Mouse (Mus musculus) right cerebral cortex, postnatal 14 days (tissue): ENCODE data around the gene Babam2.
"Not testable (repeated sequence)": the region's sequence is repeated elsewhere in the genome, so short reads cannot be mapped to it uniquely, and the experiment has no call there.

ENCODE experiments used
- DNase-seq: peaks from one replicate; pipeline ENCODE4 v3.0.0; 2022

Gene Babam2

DNA sequence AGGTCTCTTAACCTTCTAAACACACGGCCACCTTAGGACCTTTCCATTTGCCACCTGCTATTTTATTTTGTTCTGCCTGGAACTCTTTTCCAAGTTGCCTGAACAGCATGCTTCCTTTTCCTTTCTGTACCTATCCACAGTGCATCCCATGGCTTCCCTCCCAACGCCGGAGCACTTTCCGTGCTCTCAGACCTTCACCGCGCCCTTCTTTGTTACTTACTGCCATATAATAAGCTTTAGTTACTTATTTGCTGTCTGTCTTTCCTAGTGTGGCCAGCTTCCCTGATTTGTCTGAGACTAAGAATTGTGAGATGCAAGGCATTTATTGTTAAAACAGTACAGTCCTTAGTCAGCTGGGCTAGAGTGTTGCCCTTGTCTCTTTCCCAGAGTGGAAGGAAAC is 94.9 kb downstream of the Babam2 start:
- DNase-seq = no peak

DNA sequence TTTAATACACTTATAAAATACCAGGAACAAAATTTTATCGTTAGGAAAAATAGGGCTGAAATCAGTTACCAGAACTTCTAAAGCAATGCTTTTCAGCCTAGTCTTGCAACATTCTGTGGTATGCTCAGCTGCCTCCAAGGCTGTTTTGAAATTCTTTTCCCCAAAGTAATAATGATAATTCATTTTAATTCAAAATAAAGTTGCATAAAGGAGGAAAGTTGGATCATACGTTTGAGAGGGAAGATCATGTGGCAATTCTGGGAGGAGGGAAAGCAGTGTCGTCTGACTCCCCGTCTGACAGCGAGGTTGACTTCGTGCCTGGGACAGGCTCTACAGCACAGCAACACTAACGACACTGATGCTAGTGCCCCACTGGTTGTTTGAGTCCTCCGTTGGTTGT is 95.4 kb downstream of the Babam2 start:
- DNase-seq = no peak

DNA sequence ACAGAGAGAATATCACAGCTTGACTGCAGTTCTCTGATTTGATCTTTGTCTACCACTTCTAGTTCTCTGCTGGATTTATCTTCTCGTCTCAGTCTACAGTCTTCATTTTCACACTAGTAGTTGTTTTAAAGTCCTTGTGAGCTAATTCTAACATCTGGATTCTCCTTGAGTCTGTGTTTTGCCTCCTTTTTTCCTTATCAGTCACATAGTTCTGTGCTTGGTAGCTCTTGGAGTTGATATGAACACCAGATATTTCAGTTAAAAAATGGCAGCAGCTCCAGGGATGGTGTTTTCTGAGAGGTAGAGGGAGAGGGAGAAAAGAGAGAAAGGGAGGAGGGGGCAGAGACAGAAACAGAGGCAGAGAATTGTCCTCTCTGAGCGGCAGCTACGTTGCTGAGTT is 97.9 kb downstream of the Babam2 start:
- DNase-seq = no peak

DNA sequence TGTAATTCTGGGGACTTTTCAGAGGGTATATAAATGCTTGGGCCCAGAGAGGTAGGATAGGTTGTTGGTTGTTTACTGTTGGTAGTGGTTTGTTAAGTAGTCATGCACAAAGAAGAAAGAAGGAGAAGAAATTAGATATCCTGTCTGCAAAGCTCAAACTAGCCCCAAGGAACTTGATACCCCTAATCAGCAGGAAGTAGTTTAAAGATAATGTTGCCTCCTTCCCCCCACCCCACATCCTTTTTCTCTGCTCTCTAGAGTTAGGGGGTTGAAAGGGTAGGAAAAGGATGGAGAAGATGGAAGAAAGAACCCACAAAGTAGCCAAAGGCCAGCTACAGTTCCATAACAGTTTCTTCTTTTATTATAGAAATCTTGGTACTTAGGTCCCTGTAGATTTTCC is 99.5 kb downstream of the Babam2 start:
- DNase-seq = no peak

DNA sequence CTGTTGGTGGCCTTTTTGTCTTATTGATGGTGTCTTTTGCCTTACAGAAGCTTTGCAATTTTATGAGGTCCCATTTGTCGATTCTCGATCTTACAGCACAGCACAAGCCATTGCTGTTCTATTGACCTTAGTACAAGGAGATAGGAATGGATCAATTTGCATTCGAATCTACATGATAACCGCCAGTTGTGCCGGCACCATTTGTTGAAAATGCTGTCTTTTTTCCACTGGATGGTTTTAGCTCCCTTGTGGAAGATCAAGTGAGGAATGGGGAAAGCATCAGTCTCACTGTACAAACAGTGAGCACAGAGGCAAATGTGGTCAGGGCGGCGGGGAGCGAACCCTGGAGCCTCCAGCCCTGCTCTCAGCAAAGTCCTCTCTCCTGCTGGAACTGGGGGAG is 106.7 kb downstream of the Babam2 start:
- not testable (repeated sequence) for DNase-seq

DNA sequence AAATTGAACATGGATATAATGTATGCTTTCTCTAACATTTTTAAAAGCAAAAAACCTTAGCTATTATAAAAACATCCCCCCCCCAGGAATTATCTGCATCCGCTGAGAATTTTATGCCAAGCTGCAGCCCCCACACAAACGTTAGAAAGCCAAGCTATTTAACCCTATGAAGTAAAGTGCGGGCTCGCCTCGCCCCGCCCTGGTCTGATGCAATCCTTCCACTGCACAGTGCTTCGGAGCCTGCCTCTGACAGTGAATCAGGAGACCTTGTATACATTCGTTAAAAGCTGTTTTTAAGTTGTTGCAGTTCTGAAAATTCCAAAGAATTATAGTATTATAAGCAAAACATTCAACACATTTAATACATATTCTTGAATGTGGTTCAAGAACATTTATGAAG is 107.3 kb downstream of the Babam2 start:
- no peak for DNase-seq

DNA sequence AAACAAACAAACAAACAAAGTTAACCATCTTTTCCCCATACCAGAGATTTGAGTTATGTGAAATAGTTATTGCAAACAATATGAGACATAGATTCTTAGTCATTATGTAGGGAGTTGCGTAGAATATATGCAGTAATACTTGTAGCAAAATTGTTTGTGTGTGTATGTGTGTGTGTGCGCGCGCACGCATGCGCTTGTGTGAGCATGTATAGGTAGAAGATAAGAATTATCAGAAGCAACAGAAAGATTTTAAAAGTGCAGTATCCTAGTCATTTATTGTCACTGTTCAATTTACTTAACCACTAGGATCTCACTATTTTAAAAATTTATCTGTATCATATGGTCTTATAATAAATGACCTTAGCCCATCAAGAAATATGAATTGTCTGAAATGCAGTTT is 109.8 kb downstream of the Babam2 start:
- DNase-seq = no peak

DNA sequence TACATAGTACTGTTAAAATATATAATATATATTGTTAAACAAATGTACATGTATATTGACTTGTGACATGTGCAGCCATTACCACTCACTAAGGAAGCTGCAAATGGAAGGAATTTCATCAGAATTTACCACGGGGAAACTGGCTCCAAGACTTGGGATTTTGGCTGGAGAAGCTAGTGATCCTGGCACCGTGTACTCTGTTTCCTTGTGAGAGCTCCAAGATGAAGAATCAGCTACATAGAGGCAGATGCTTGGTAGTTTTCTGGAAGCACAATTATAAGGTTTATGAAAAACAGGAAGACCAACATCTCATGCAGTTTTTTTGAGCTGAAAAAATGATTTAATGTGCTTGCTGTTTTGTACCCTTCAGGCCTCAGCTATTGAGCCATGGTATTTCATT is 110.8 kb downstream of the Babam2 start:
- DNase-seq = no peak

DNA sequence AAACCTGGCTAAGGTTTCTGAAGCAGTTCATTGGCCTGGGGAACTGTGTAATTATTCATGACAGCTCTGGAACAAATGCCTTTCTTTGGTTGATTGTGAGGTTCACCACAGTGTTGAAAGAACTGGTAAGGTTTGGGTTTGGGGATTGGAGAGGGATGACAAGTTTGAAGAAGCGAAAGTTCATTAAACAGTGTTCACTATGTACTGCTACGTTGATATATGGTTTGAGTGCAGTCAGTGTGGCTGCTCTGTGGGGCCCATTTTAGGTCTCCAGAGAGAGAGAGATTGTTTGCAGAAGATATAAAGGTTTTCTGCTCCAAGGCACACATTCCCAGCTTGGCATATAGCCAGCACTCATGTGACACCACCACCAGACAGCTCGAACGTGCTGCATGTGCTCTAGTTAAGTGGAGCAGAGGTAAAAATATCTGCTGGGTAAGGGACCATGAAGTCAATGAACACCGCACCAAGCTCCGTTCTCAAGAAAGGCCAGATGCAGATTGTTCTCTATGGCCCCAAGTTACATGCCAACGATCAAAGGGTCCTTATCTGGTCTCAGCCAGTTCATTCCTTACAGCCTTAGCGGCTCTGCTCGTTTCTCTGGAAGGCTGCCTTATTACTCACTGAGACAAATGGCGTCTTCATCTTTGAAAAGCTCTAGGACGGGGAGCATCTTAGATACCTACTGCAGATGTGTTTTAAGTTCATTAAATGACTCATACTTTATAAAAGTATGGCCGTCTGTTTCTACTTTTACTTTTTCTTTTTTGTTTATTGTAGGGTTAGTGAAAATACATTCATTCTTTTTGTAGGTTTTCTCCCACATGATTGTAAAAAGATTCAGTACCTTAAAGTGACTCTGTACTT is 113.5 kb downstream of the Babam2 start:
- DNase-seq = peak; percentile 19

DNA sequence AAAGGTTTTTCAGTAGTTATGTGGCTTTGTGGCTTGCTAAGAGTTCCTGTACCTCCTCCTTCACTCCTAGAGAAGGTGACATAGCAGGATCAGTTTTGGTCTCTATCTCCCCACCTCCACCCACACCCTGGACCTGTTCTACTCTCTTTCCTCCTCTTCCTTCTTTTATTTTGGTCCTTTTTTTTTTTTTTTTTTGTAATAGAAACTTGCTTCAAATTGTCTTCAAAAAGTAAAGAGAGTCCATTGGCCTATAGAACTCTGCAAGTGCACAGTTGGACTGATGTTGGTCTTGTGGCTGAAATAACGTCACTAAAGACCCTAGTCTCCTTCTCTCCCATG is 114.1 kb downstream of the Babam2 start:
- DNase-seq = no peak

DNA sequence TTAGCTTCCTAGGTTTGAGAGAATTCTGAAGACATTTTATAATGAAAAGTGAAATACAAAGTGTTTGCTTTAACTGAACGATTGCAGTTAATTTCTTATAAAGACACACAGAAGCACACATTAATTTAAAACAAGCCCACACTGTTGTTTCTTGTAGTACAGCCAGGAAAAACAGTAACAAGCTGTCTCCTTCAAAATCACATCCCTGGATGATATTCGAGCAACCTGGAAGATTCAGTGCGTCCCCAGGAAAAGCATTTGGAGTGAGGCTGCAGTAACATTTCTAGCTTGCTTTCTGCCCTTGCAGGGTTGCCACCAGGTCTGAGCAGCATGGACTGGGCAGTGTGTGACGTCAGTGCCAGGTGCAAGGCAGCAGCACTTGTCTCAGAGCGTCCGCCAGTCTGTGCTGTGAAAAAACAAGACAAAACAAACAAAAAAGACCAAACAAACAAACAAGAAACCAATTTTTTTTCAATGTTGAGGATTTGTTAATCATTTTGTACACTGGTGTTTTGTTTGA is 115.7 kb downstream of the Babam2 start:
- DNase-seq = no peak

DNA sequence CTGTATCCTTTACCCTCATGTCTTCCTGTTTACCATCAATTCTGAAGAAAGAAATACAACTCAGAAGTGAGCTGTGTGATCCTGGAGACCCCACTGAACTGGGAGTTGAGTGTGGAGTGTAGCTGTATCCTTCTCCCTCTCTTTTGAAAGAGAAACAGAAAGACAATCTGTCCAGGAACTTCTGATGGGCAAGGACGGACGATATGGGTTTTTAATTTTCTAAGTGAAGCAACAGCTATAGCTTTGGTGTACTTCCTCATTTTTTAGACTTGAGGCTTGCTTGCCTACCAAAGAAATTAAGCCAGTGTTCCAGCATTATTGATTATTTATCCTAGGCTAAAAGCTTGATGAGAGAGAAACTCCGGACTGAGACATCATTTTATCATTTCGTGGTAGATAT is 116.6 kb downstream of the Babam2 start:
- DNase-seq = no peak

DNA sequence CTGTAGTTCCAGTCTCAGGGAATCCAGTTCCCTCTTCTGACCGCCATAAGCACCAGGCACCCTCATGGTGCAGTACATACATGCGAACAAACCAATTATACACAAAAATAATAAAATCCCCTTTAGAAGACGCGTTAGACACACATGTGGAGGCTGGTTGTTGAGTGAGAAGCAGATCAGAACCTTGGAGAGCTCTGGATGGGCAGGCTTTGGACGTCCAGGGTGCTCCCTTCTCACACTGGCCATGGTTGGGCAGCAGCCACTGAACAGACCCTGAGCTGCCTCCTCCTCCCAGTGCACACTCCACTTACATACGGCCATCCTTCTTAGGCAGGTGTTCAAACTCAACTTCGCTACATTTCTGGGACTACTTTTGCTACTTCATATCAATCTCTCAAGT is 117.6 kb downstream of the Babam2 start:
- DNase-seq = no peak

DNA sequence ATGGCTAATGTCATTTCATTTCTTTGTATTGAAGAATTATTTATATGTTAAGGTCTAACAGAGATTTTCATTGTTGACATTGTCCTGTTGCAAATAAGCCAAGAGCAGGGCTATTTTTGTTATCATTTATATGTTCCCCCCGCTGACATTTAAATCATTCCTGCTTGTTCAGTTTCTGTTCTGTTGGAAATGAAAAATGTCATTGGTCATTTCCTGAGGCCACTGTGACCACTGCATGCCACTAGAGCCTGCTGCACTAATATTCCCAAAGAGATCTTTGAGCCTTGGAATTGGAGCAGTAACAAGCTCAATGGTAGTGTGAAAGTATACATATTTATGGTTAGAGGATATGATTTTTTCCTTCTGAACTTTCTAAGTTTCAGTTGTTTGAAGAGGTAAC is 118.6 kb downstream of the Babam2 start:
- DNase-seq = no peak

DNA sequence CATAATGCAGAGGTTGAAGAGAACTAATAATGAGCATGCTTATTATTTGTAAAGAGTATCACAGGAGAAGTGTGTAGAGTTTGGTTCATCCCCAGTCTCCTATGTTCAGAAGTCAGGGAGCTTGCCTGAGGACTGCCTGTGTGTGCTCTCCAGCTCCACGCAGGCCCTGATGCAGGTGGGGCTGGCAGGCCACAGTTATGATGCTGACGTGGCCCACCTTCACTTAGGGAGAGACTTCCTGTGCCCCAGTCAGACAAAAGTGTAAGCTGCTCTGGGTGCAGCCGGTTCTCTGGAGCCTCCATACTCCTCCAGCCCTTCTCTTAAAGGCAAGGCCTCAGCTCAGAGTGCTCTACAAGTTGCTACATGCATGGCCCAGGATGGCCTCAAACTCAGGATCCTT is 123.3 kb downstream of the Babam2 start:
- no peak for DNase-seq

DNA sequence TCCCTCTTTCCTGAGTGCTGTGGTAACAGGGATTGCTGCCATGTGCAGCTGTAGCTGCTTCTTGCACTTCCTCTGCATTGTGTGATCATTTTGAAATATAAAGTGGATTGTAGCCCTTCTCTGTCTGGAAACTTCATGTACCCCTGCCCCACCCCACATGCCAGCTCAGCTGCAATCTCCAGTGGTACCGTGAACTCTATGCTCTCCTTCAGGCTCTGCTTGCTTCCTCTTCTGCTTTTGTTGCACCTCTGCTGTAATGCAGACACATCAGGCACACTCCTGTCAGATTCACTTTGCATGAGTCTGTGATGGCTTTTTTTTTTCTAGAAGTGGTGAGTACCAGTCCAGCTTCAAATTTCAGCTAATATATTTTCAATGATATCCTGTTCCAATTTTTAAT is 123.7 kb downstream of the Babam2 start:
- no peak for DNase-seq

DNA sequence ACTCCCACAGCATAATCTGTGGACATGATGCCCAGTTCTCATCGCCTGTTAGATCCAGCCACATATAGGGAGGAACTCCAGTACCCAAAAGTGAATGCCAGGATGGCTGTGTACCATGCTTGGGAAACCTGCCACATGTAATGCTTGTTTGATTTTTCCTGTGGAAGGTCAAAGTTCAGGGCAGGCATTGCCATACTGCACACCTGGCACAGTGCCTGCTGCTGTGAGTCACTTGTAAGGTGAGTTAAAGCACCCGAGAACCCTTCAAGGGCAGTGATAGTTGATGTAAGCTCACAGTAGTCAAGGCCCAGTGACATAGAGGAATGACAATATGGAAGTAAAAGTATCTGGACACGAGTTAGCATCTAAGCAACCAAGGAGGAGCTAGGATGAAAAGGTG is 126.2 kb downstream of the Babam2 start:
- DNase-seq = no peak

DNA sequence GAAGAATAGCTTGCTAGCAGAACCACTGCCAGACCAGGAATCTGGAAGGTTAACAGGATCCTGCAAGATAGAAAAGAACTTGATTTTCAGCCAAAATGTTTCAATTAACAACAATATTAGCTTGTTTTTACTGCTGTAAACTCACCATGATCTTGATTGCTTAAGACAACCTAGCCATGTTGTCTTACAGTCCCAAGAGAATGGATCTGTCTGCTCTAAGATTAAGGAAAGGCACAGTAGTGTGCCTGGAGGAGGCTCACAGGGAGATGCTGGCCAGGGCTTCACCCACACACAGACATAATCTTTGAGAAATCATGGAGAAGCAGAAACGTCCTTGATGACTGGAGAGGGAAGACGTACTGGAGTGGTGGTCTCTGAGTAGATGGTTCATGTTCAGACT is 126.6 kb downstream of the Babam2 start:
- no peak for DNase-seq

DNA sequence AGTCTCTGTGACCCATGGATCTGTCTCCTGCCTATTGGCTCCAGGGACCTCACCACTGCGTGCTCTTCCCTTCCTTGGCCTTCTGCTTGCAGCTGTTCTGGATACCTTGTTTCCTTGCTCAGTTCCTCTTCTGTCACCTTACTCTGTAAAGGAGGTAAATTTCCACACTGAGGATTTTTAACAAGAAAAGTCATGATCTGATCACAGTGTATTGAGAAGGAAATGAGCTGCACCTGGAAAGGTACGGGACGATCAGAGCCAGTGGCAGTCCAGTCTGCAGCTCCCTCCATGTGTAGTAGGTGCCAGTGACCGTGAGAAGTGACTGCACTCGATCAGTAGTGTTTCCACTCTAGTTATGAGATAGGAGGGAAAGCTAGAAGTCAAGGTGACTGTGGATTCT is 129.8 kb downstream of the Babam2 start:
- DNase-seq = no peak

DNA sequence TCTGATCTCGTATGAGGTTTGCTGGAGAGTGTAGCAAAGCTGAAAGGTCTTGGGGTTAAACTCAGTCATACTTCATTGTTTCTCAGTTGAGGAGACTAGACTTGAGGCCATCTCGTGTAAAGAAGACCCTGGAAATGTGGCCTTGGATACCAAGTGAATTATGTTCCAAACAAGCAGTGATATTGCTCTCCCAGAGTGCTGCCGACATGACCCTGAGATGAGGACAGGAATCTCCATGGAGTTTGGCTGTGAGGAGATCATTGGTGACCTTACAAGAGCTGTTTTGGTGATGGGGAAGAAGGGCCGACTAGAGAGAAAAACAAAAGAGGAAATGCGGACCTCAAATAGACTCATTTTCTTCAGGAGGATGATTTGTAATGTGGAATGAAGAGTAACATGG is 130.4 kb downstream of the Babam2 start:
- no peak for DNase-seq

DNA sequence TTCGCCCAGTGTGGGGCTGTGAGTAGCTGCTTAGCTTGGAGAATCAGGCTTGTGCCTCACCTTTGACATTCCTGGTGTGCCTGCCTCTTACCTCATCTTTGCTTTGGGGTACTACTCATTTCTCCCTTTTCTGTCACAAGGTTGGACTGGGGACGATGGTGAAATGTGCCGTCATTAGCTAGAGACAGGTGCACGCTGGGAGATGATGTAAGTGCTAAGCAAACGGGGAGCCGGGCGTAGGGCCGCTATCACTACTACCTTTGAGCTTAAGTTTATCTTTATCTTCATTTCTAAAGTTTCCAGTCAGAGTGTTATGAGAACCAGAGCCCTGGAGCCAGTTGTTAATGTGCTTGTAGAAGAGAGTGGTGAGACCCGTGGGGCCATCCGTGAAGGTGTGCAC is 131.3 kb downstream of the Babam2 start:
- no peak for DNase-seq

DNA sequence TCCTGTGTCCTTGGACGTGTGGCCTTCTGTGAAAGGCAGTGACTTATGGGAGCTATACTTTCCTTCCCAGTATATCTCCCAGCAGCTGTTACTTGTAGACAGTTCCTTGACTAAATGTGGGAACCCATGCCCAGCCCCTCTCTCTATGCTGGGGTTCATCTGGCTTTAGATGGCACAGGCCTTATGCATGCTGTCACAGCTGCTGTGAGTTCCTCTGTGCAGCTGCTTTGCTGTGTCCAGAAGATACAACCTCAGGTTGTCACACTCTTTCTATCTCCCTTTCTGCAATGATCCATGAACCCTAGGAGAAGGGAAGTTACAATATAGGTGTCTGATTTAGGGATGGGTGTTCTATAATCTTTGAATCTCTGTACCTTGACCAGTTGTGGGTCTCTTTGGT is 132.1 kb downstream of the Babam2 start:
- no peak for DNase-seq

DNA sequence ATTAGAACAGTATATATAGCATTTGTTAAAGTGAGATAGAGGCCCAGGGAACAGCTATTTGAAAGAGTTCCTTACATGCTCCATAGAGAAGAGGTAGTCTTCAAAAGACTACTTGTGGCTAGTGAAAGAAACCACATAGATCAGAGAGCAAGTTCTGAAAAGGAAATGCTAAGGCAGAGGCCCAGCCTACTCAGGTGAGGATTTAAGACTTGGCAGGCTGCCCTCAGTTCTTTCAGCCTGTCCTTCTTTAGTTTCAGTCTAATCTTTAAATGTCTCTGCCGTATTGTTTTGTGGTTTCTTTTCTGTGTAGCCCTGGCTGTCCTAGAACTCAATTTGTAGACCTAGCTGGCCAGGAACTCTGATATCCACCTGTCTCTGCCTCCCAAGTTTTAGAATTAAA is 134.1 kb downstream of the Babam2 start:
- no peak for DNase-seq

DNA sequence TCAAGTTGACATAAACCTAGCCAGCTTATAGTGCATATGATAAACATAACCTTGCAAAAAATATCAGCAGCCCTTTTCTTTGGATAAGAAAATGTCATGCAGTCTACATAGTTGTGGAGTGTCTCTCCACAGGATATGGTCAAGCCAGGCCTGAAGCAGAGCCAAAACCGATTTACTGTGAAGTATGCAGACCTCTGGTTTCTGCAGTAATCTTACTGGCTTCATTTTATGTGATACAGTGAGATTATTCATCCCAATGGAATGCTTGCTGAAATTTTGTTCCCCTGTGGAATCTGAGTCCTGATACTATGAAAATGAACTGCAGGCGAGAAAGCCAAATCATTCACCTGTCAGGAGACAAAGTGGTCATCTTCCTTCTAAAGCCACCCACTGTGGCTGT is 138.2 kb downstream of the Babam2 start:
- DNase-seq = no peak

DNA sequence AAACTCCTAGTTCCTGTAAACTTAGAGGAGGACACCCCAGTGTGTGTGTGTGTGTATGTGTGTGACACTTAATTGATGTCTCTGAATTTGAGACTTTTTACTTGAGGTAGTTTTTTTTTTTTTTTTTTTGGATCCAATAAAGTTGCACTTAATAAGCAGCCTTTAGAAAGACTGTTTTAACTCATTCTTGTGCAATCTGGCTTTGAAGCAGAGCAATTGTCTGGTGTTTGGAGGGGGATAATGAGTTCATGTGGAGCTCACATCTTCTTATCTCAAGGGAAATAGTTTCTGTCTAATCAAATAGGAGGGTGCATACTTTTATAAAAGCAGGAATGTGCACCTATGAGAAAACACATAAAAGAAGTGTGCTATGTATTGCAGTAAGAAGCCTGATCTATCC is 142.5 kb downstream of the Babam2 start:
- no peak for DNase-seq
